In genomic region chr7:19001807-19002085, GRCm38 (mm10) we compare ENCODE assay signal across 13 mouse cellular contexts. TPM values are rescaled to one million over a fixed set of nuclear protein-coding genes. Genes with fewer than 3 reads are reported as not detected.
DNase-seq lines count a peak whose midpoint lies in the region; ATAC-seq lines count a peak whose summit lies in the region.
"Had no signal": no experiment of that assay in that cellular context is flagged by ENCODE, and none has a peak within 500 bp of the region (broad histone marks: within the 10 kb centered on the region; RNA-seq: fewer than 3 reads in every experiment).

No protein-coding gene starts in this region.

- no peak for DNase-seq in heart, postnatal 14 days
- no peak for DNase-seq in testis, postnatal 10 days (ENCODE audit: low spot score)

- H3K9me3 ChIP-seq in heart, embryonic 15.5 days (replicated peaks) = no peaks in the 10 kb centered on the region
- H3K9me3 ChIP-seq in megakaryocyte, embryonic 14.5 days = no peaks in the 10 kb centered on the region
- no peaks in the 10 kb centered on the region for H3K9me3 ChIP-seq in embryonic facial prominence, embryonic 15.5 days (replicated peaks)
- H3K9me3 ChIP-seq in neural tube, embryonic 15.5 days (replicated peaks) = no peaks in the 10 kb centered on the region
- H3K9me3 ChIP-seq: G1E had no signal

- H3K4me2 ChIP-seq in heart, embryonic 15.5 days = peak overlapping the region; percentile 93; the same call in 1 of the 2 replicates
- 0 out of 2 replicates have a peak overlapping the region, but pooled peaks have one; percentile 61 for H3K4me2 ChIP-seq in embryonic facial prominence, embryonic 15.5 days (replicated peaks)
- H3K4me2 ChIP-seq in neural tube, embryonic 15.5 days = peak overlapping the region; percentile 75

- H3K27ac ChIP-seq in heart, embryonic 15.5 days = peak overlapping the region; percentile 77; the same call in 1 of the 2 replicates
- H3K27ac ChIP-seq in embryonic facial prominence, embryonic 15.5 days (replicated peaks) = peak overlapping the region; percentile 78
- peak overlapping the region; percentile 79; the same call in 1 of the 2 replicates for H3K27ac ChIP-seq in neural tube, embryonic 15.5 days (replicated peaks)

- intact Hi-C loops in heart, postnatal 14 days (cut with DNase I) = no loop called here

- no peak overlapping the region for H3K9ac ChIP-seq in heart, embryonic 15.5 days
- no peak overlapping the region for H3K9ac ChIP-seq in embryonic facial prominence, embryonic 15.5 days
- H3K9ac ChIP-seq in neural tube, embryonic 15.5 days (replicated peaks) = 0 out of 2 replicates have a peak overlapping the region, but pooled peaks have one; percentile 20

- no peak for ATAC-seq in heart, embryonic 15.5 days (replicated peaks; ENCODE audit: insufficient number of reproducible peaks, insufficient read depth, low FRiP score, low read depth)
- no peak for ATAC-seq in megakaryocyte, adult 5-6 weeks (ENCODE audit: poor library complexity, severe bottlenecking)
- ATAC-seq in embryonic facial prominence, embryonic 15.5 days (ENCODE audit: insufficient number of reproducible peaks, low FRiP score, low TSS enrichment, low read depth) = no peak
- ATAC-seq in neural tube, embryonic 15.5 days (ENCODE audit: low FRiP score) = no peak
- no peak for ATAC-seq in cerebellum, adult (ENCODE audit: insufficient number of reproducible peaks, low FRiP score, low TSS enrichment)

- 71% methylated on average over 3 of the region's 3 CpGs for WGBS in heart, embryonic 15.5 days
- WGBS in embryonic facial prominence, embryonic 15.5 days = 82% methylated on average over 3 of the region's 3 CpGs
- WGBS in neural tube, embryonic 15.5 days = 36% methylated on average over 3 of the region's 3 CpGs

- peaks cover 51% of the 10 kb centered on the region for H3K4me1 ChIP-seq in heart, embryonic 15.5 days (replicated peaks)
- H3K4me1 ChIP-seq in megakaryocyte, embryonic 14.5 days = peaks cover 79% of the 10 kb centered on the region
- H3K4me1 ChIP-seq in embryonic facial prominence, embryonic 15.5 days = peaks cover 58% of the 10 kb centered on the region
- H3K4me1 ChIP-seq in neural tube, embryonic 15.5 days = peaks cover 69% of the 10 kb centered on the region

- H3K4me3 ChIP-seq in heart, embryonic 15.5 days = no peak overlapping the region
- H3K4me3 ChIP-seq in megakaryocyte, embryonic 14.5 days (replicated peaks) = peak overlapping the region; percentile 92
- H3K4me3 ChIP-seq in embryonic facial prominence, embryonic 15.5 days (replicated peaks) = no peak overlapping the region
- H3K4me3 ChIP-seq in neural tube, embryonic 15.5 days (replicated peaks) = no peak overlapping the region

- H3K27me3 ChIP-seq in heart, embryonic 15.5 days = no peaks in the 10 kb centered on the region
- H3K27me3 ChIP-seq in megakaryocyte, embryonic 14.5 days (replicated peaks) = no peaks in the 10 kb centered on the region
- no peaks in the 10 kb centered on the region for H3K27me3 ChIP-seq in embryonic facial prominence, embryonic 15.5 days
- no peaks in the 10 kb centered on the region for H3K27me3 ChIP-seq in neural tube, embryonic 15.5 days (replicated peaks)

- peaks cover 13% of the 10 kb centered on the region for H3K36me3 ChIP-seq in heart, embryonic 15.5 days
- H3K36me3 ChIP-seq in megakaryocyte, embryonic 14.5 days (replicated peaks; ENCODE audit: low read length) = peaks cover 37% of the 10 kb centered on the region
- peaks cover 18% of the 10 kb centered on the region for H3K36me3 ChIP-seq in embryonic facial prominence, embryonic 15.5 days
- peaks cover 16% of the 10 kb centered on the region for H3K36me3 ChIP-seq in neural tube, embryonic 15.5 days

RNA-seq across cellular contexts. Expression of gene Irf2bp1, which starts 2.1 kb away (rescaled TPM):
- 11.5 and 17.6 TPM in 2 replicates for polyA plus RNA-seq in heart, embryonic 15.5 days (2015; fragmentation: Nextera tagmentation; extraction: Ambion mirVana)
- 10 to 100 TPM; 24.2 to 24.4 TPM for total RNA-seq in heart, postnatal 14 days (2021)
- 53.2 and 120 TPM in 2 replicates for polyA plus RNA-seq in megakaryocyte, embryonic 14.5 days (2012; ENCODE audit: insufficient read depth, low replicate concordance)
- total RNA-seq in megakaryocyte, adult 5-6 weeks (2015) = 11.4 and 14.5 TPM in 2 replicates
- total RNA-seq in megakaryocyte, adult 5-6 weeks (2017) = 6.9 and 8.2 TPM in 2 replicates
- polyA plus RNA-seq in embryonic facial prominence, embryonic 15.5 days (2015; fragmentation: Nextera tagmentation; extraction: Ambion mirVana) = 31.1 and 32.2 TPM in 2 replicates
- 28.4 and 28.6 TPM in 2 replicates for polyA plus RNA-seq in neural tube, embryonic 15.5 days (2015; fragmentation: Nextera tagmentation; extraction: Ambion mirVana)

RNA-seq across cellular contexts. Expression of gene Mypop, which starts 10.7 kb away (rescaled TPM):
- 2.2 and 2.3 TPM in 2 replicates for polyA plus RNA-seq in heart, embryonic 15.5 days (2015; fragmentation: Nextera tagmentation; extraction: Ambion mirVana)
- total RNA-seq in heart, postnatal 14 days (2021) = 1 to 10 TPM; 2.5 to 2.8 TPM
- 2.5 and 6.7 TPM in 2 replicates for polyA plus RNA-seq in megakaryocyte, embryonic 14.5 days (2012; ENCODE audit: insufficient read depth, low replicate concordance)
- 0.25 TPM in 1 of 2 replicates, not detected in the other for total RNA-seq in megakaryocyte, adult 5-6 weeks (2015)
- 0.15 and 0.24 TPM in 2 replicates for total RNA-seq in megakaryocyte, adult 5-6 weeks (2017)
- 5.9 and 6.3 TPM in 2 replicates for polyA plus RNA-seq in embryonic facial prominence, embryonic 15.5 days (2015; fragmentation: Nextera tagmentation; extraction: Ambion mirVana)
- polyA plus RNA-seq in neural tube, embryonic 15.5 days (2015; fragmentation: Nextera tagmentation; extraction: Ambion mirVana) = 7.6 and 8.0 TPM in 2 replicates

RNA-seq across cellular contexts. Expression of gene Nanos2, which starts 14.5 kb away (rescaled TPM):
- polyA plus RNA-seq in heart, embryonic 15.5 days (2015; fragmentation: Nextera tagmentation; extraction: Ambion mirVana) = not detected in 2 replicates
- total RNA-seq in heart, postnatal 14 days (2021) = not detected
- polyA plus RNA-seq in megakaryocyte, embryonic 14.5 days (2012; ENCODE audit: insufficient read depth, low replicate concordance) = not detected in 2 replicates
- not detected in 2 replicates for total RNA-seq in megakaryocyte, adult 5-6 weeks (2015)
- not detected in 2 replicates for total RNA-seq in megakaryocyte, adult 5-6 weeks (2017)
- not detected in 2 replicates for polyA plus RNA-seq in embryonic facial prominence, embryonic 15.5 days (2015; fragmentation: Nextera tagmentation; extraction: Ambion mirVana)
- polyA plus RNA-seq in neural tube, embryonic 15.5 days (2015; fragmentation: Nextera tagmentation; extraction: Ambion mirVana) = 0.84 and 0.93 TPM in 2 replicates
- total RNA-seq: adrenal gland, postnatal 10 days; gastrocnemius, adult 18-20 months; megakaryocyte progenitor cell, adult 5-6 weeks had no signal
- polyA plus RNA-seq: G1E had no signal

RNA-seq across cellular contexts. Expression of gene Foxa3, which starts 21.6 kb away (rescaled TPM):
- polyA plus RNA-seq in heart, embryonic 15.5 days (2015; fragmentation: Nextera tagmentation; extraction: Ambion mirVana) = 0.14 and 0.61 TPM in 2 replicates
- total RNA-seq in heart, postnatal 14 days (2021) = not detected
- polyA plus RNA-seq in megakaryocyte, embryonic 14.5 days (2012; ENCODE audit: insufficient read depth, low replicate concordance) = not detected in 2 replicates
- total RNA-seq in megakaryocyte, adult 5-6 weeks (2015) = not detected in 2 replicates
- not detected in 2 replicates for total RNA-seq in megakaryocyte, adult 5-6 weeks (2017)
- polyA plus RNA-seq in embryonic facial prominence, embryonic 15.5 days (2015; fragmentation: Nextera tagmentation; extraction: Ambion mirVana) = 0.58 and 1.3 TPM in 2 replicates
- 0.31 and 1.3 TPM in 2 replicates for polyA plus RNA-seq in neural tube, embryonic 15.5 days (2015; fragmentation: Nextera tagmentation; extraction: Ambion mirVana)
- total RNA-seq: G1E; layer of hippocampus, adult 8-10 months; megakaryocyte progenitor cell, adult 5-6 weeks had no signal
- polyA plus RNA-seq: G1E had no signal

RNA-seq across cellular contexts. Expression of gene Sympk, which starts 22.4 kb away (rescaled TPM):
- 19.6 and 27.3 TPM in 2 replicates for polyA plus RNA-seq in heart, embryonic 15.5 days (2015; fragmentation: Nextera tagmentation; extraction: Ambion mirVana)
- 10 to 100 TPM; 64.6 to 66.5 TPM for total RNA-seq in heart, postnatal 14 days (2021)
- 176 and 205 TPM in 2 replicates for polyA plus RNA-seq in megakaryocyte, embryonic 14.5 days (2012; ENCODE audit: insufficient read depth, low replicate concordance)
- total RNA-seq in megakaryocyte, adult 5-6 weeks (2015) = 48.4 and 54.7 TPM in 2 replicates
- total RNA-seq in megakaryocyte, adult 5-6 weeks (2017) = 26.6 and 30.4 TPM in 2 replicates
- polyA plus RNA-seq in embryonic facial prominence, embryonic 15.5 days (2015; fragmentation: Nextera tagmentation; extraction: Ambion mirVana) = 35.3 and 36.8 TPM in 2 replicates
- polyA plus RNA-seq in neural tube, embryonic 15.5 days (2015; fragmentation: Nextera tagmentation; extraction: Ambion mirVana) = 26.4 and 28.3 TPM in 2 replicates
